Mouse (Mus musculus): ENCODE data around the gene Csnk2a2. TPM values are rescaled to one million over a fixed set of nuclear protein-coding genes. Genes with fewer than 3 reads are reported as not detected.
A peak's percentile ranks its signal among the peaks of the same experiment; 100 is the strongest.

Gene Csnk2a2
- total RNA-seq, 2 experiments from 2014 or later, result 74.6 to 81.6 TPM

DNA sequence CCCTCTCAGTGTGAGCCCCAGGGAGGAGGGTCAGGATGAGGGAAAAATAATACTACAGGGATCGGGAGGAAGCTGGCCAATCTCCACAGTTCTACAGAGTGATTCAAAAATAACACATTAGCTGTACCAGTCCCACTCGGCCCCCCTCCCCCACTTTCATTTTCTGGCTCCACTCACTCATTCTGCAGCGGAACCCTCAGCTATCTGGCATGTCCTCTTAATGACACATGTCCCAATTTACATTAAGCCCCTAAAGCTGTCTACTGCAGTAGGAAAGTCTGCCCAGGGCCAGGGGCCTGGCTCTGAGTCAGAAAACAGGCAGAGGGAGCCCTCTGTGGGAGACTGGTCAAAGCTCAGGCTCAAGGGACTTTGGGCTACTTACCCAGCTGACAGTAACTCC is 59.9 kb downstream of the Csnk2a2 start:
- Histone ChIP-seq H3K27ac (peak overlapping the region; percentile 81), H3K4me3 (peak overlapping the region; percentile 10; the same call in 1 of the 2 replicates)
- TF ChIP-seq CTCF (conservative IDR thresholded peaks at IDR 0.05), result peak; percentile 66
- DNase-seq (ENCODE audit: low spot score in 2 of 2), result peak; percentile 67

DNA sequence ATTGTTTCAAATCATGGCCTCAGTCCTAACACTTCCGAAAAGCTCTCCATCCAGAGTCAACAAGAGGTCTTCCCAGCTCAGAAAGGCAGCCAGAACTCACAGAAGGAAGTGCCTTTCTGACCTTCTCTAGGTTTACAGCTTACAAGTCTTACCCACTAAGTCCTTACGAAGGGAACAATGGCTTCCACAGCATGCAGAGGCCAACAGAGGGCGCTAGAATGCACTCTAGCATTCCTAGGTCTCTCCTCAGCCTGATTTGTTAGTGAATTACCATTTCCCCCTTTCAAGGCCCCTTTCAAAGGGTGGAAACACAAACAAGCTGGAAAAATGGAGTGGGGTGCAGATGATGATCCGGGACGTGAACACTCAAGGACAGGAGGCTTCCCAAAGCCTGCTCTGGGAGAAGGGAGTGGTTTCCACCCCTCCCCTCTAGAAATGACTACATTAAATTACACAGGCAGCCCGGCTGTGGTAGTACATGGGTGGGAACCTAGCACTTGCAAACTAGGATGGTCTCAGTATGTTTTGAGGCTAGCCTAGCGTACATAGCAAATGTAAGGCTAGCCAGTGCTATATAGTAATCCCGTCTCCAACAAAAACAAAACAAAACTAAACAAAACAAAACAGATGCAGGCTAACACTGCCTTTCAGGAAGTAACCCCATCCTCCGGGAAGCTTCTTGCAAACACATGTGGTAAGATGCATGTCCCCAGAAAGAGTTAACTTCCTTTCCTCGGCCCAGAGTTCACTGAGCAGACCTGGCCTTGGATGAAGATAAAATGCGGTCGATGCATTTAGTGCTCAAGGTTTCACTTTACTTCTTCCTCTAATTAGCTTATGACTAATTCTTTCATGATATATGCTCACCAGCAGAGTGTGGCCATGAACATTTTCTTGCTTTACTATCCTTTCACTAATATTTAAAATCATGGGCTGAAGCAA is 62.0 kb downstream of the Csnk2a2 start:
- peak; percentile 91 for TF ChIP-seq CTCF (conservative IDR thresholded peaks at IDR 0.05)
- H3K27ac ChIP-seq, result peak overlapping the region; percentile 66
- H3K4me3 ChIP-seq, result no peak overlapping the region
- DNase-seq (ENCODE audit: low spot score in 2 of 2), result peak; percentile 48 to 56

DNA sequence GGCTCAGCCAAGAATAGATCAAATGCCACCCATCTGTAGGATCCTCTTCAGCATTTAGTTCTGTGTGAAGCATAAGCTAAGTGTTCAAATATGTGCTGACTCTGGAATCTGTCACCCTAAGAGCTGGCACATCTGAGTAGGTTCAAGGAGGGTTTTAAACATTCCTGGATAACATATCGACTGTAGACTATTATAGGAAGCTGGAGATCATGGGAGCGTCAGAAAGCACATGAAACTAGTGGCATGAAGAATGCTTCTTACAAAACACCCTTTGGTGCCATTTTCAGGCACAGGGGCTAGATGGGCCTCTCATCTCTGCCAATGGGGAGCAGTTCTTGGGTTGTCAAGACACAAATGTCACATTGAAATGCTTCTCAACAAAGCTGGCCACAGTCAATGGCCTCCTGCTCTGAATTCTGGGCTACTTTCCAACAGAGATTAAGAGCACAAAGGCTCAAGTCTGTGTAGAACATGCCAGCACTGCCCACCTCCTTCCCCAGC is 63.0 kb downstream of the Csnk2a2 start:
- Histone ChIP-seq H3K27ac (peak overlapping the region; percentile 66), H3K4me3 (no peak overlapping the region)
- DNase-seq (ENCODE audit: low spot score in 2 of 2), result peak in 1 of 2 experiments; percentile 29
- TF ChIP-seq CTCF (conservative IDR thresholded peaks at IDR 0.05), result no peak

DNA sequence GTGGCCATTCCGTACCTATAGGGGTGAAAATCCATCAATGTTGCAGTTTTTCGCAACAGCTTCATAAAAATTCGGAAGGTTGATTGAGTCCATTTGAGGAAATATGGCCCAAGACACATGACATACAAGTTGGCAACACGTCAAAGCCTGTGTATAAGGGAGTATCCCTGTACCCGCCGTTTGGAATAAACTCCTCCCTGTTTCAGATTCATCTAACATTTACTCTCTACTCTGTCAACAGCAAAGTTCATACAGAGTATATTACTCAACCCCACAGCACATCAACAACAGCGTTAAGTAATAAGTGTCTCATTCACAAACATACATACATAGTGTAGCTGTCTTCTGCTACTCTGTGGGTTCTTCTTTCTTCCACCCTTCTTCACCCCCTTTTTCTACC is 65.2 kb downstream of the Csnk2a2 start:
- TF ChIP-seq CTCF (conservative IDR thresholded peaks at IDR 0.05), result no peak
- no peak for DNase-seq (ENCODE audit: low spot score in 2 of 2)
- H3K4me3 ChIP-seq, result no peak overlapping the region
- no peak overlapping the region for H3K27ac ChIP-seq

DNA sequence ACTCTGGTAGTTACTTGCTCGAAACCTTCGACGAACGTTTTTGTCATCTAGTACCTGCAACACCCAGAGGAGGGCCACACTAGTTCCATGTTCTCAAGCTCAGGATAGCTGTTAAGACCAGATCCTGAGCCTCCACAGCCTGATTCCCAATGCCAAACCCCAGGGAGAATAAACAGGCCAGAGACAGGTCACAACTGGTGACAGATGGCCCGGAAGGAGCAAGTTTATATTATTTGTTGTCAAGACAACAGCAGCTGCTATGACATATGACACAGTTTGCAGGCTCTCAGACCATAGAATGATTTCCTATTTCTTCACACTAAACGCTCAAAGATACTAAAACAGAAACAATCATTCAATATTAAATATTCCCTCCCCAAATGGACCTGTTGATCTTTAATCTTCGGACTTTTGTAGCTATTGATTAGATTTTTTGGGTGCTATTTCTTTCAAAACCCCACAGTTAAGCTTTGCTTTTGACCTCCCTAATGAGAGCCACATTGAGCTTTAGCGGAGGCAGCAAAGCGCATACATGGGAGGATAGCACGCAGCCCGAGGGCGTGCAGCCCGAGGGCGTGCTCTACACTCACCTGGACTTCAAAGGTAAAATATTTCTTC is 67.5 kb downstream of the Csnk2a2 start:
- H3K4me3 ChIP-seq, result no peak overlapping the region
- DNase-seq (ENCODE audit: low spot score in 2 of 2), result no peak
- no peak overlapping the region for H3K27ac ChIP-seq
- no peak for TF ChIP-seq CTCF (conservative IDR thresholded peaks at IDR 0.05)

DNA sequence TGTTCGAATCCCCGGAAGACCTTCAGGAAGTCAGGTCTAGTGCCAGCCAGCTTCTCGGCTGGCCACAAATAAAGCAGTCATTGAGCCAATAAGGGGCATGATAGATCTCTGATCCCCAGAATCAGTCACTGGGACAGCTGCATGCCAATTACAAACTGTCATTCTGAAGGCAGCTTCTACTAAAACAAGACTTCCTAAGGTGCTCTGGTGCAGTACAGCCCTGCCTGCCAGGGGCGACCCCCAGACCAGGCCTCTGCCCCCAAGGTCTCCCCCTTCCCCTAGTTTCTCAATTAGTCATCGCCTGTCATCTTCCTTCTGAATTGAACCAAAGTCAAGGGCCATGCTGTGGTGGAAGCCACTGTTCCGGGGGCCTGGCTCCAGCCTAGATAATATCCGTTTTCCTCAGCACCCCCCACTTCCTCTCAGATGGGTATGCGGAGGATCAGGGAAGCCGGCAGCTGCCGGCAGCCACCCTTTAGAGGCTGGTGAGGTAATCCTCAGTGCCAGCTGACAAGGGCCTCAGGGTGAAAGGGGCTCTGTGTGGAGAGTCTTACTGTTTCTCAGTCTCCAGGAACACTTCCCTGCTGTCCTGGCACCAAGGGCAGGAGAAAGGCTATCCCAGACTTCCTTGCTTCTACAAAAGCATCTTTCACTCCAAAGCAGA is 78.4 kb downstream of the Csnk2a2 start:
- Histone ChIP-seq H3K4me3 (no peak overlapping the region), H3K27ac (peak overlapping the region; percentile 1; the same call in 1 of the 2 replicates)
- no peak for DNase-seq (ENCODE audit: low spot score in 2 of 2)
- TF ChIP-seq CTCF (conservative IDR thresholded peaks at IDR 0.05), result no peak

DNA sequence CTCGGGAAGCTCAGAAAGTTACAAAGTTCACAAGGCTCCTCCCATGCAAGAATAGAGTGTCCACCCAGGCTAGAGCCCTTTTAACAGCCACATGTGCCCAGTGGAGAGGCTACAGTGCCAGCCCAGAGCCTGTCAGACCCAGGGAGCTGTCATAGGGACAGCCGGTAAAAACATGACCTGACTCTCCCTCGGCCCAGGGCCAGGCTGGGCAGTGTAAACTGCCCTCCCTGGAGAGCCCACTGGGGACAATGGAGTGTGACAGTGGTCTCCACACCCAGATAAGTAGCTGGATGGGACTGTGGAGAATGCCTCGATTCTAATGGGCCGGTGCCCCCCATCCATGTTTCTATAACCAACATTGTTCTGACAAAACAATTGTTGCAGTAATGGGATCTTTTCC is 80.3 kb downstream of the Csnk2a2 start:
- H3K4me3 ChIP-seq, result no peak overlapping the region
- no peak overlapping the region for H3K27ac ChIP-seq
- no peak for TF ChIP-seq CTCF (conservative IDR thresholded peaks at IDR 0.05)
- no peak for DNase-seq (ENCODE audit: low spot score in 2 of 2)

DNA sequence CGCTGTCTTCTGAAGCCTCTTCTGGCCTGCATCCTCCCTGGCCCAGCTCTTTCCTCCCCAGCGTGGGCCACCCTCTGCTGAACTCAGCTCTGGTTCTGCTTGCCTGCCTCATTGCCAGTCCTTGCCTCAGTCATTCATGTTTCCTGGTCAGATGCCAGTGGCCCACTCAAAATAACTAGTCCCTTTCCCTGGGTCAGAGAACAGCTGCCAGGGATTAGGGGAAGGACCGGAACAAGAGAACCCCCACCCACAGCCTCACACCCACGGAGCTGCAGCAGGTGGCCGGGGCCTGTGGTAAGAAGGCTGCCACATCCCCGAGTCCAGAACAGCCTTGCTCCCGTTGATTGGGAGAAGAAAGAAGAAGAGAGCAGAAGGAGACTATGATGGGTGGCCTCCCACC is 88.7 kb downstream of the Csnk2a2 start:
- TF ChIP-seq CTCF (conservative IDR thresholded peaks at IDR 0.05), result no peak
- no peak overlapping the region for H3K27ac ChIP-seq
- no peak overlapping the region for H3K4me3 ChIP-seq
- DNase-seq (ENCODE audit: low spot score in 2 of 2), result peak in 1 of 2 experiments; percentile 3

DNA sequence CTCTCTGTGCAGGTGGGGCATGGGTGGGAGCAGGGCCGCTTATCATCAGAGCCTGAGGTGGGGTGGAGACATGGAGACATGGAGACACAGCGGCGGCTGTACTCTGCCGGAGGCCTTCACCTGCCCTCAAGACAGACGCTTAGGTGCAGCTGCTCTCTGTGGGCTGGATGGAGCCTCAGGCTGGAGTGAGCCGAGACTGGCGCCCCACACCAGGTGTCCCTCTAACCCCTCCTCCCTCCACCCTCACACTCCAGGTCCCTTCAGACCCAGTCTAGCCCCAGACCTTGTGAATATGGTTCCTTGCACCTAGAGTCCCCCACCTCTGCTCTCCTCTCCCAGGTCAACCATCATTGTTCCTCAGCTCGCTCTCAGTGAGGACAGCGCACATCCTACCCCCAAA is 90.7 kb downstream of the Csnk2a2 start:
- no peak for DNase-seq (ENCODE audit: low spot score in 2 of 2)
- no peak for TF ChIP-seq CTCF (conservative IDR thresholded peaks at IDR 0.05)
- Histone ChIP-seq H3K27ac (no peak overlapping the region), H3K4me3 (no peak overlapping the region)

DNA sequence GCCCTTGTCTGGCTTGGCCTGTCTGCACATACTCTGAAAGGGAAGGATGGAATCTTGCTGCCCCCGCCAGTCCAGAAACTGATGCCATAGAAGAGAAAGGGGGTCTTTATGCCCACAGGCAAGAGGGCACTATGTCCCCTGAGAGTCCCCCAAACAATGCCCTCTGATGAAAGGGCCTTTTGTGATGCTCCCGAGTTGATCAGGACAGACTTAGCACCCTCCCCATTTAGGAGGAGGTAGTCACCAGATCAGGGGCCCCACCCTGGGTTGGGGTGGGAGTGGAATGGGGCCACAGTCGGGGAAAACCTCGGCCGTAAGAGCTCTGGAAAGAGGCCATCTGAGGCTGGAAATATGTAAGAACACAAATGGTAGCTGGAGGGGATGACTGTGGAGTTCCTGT is 92.6 kb downstream of the Csnk2a2 start:
- no peak for DNase-seq (ENCODE audit: low spot score in 2 of 2)
- no peak overlapping the region for H3K27ac ChIP-seq
- H3K4me3 ChIP-seq, result no peak overlapping the region
- no peak for TF ChIP-seq CTCF (conservative IDR thresholded peaks at IDR 0.05)

DNA sequence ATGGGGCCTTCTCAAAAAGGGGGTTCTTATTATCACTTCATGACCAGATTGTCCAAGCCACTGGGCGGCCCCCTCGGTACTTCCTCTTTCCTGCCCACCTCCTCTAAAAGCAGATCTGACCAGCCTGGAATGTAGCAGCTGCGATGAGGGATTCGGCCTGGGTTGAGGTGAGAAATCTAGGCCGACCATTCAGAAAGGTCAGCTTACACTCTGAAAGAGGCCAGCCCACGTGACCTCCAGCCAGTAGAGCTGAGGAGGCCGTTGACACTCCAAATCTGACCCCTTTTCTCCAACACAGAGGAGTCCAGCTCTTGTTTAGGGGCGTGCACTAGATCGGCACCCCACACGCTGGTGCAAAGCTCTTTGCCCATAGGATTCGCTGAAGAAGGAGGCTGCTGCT is 93.1 kb downstream of the Csnk2a2 start:
- no peak for DNase-seq (ENCODE audit: low spot score in 2 of 2)
- Histone ChIP-seq H3K4me3 (no peak overlapping the region), H3K27ac (no peak overlapping the region)
- no peak for TF ChIP-seq CTCF (conservative IDR thresholded peaks at IDR 0.05)

Other genes with a start within 250 kb of the Csnk2a2 start
- gene Cngb1, start 183.5 kb downstream of the Csnk2a2 start, total RNA-seq (2021), result under 1 TPM; 0.84 to 0.93 TPM
- gene Tepp, start 179.5 kb downstream of the Csnk2a2 start, total RNA-seq (2021), result under 1 TPM in 1 of 2 experiments, not detected in 1; 0.67 TPM
- 10 to 100 TPM; 15.0 to 16.7 TPM for gene Zfp319, start 158.1 kb downstream of the Csnk2a2 start, total RNA-seq (2021)
- gene Usb1, start 157.8 kb downstream of the Csnk2a2 start, total RNA-seq (2021), result 10 to 100 TPM in 1 of 2 experiments, 1 to 10 TPM in 1; 9.8 to 13.1 TPM
- gene Mmp15, start 137.8 kb downstream of the Csnk2a2 start, total RNA-seq (2021), result 10 to 100 TPM; 13.1 to 14.9 TPM
- 10 to 100 TPM; 53.8 to 59.9 TPM for gene Cfap20, start 55.2 kb downstream of the Csnk2a2 start, total RNA-seq (2021)
- gene Ccdc113, start 44.0 kb upstream of the Csnk2a2 start, total RNA-seq (2021), result 1 to 10 TPM; 1.3 to 1.5 TPM
- under 1 TPM in 1 of 2 experiments, not detected in 1; 0.42 TPM for gene Prss54, start 86.3 kb upstream of the Csnk2a2 start, total RNA-seq (2021)
- 1 to 10 TPM; 1.9 to 2.9 TPM for gene Gins3, start 143.4 kb upstream of the Csnk2a2 start, total RNA-seq (2021)
- 1,000 to 10,000 TPM; 1,421 to 1,432 TPM for gene Ndrg4, start 186.9 kb upstream of the Csnk2a2 start, total RNA-seq (2021)
- gene Setd6, start 225.8 kb upstream of the Csnk2a2 start, total RNA-seq (2021), result 10 to 100 TPM; 16.4 to 21.9 TPM